Mouse (Mus musculus): ENCODE measurements around the gene Prg3.

Prg3 gene

GRCm38 (mm10) chr2:84987930-84988329, at the start of gene Prg3:
TSS of gene Prg3 (plus strand) at chr2:84988215.
- DNase-seq (ENCODE audit: low spot score in 2 of 2): peak; percentile 22 to 35

DNA sequence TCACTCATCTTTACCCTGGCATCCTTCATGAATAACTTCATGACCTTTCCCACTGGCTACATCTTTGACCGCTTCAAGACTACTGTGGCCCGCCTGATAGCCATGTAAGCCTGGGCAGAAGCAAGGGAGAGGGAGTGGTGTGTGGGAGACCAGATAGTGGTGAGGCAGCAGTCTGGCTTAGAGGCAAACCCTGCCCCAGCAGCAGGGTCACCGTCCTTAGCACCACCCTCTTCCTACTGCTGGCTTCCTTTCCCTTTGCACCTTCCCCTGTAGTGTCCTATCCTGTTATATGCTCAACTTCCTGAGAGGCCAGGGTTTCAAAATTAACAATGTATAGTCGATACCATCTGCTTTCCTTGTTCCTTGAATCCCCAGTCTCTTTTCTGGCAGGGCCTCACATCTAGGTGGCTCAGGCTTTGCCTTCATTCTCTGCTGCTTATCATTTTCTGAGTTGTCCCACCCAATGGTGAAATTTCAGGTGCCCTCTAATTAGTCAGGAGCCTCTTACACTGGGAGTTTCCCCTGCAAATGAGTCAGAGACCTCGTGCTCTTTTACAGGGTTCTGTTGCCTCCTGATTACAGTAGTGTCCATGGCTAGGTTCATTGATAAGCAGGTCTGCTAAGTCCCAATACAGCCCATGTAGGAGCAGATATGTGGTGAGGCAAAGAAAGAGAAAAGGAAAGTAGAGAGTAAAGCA, 49.6 kb upstream of the Prg3 start:
- peak; percentile 66 to 77 for DNase-seq (ENCODE audit: low spot score in 2 of 2)

DNA sequence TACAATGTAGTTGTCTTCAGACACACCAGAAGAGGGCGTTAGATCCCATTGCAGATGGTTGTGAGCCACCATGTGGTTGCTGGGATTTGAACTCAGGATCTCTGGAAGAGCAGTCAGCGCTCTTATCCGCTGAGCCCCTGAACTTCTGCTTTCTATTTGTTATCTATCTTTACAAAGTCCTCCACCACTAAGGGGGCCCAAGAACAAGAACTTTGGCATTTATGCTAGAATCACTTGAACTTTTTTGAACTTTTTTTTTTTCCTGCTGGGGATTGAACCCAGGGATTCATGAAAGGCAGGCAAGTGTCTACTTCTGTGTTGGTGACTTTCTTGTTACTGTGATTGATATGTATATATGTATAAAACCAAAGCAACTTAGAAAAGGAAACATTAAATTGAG, 48.7 kb upstream of the Prg3 start:
- DNase-seq (ENCODE audit: low spot score in 2 of 2): no peak

DNA sequence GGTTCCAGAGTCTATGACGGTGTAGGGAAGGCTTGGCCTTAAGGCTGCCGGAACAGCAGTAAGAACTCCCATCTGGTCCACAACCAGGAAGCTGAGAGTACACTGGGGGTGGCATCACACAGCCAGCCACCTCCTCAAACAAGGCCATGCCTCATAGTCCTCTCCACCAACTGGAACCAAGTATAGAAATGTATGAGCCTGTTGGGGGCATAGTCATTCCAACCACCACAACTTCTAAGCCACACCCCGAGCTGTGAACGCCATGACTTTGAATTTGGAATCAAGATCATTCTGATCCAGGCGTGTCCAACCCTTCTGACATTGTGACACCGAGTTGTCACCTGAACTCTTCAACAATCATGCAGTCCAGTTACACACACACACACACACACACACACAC, 48.3 kb upstream of the Prg3 start:
- no peak for DNase-seq (ENCODE audit: low spot score in 2 of 2)

GRCm38 (mm10) chr2:84941332-84941731, 46.7 kb upstream of the Prg3 start:
- DNase-seq (ENCODE audit: low spot score in 2 of 2): no peak

GRCm38 (mm10) chr2:84941795-84942194, 46.2 kb upstream of the Prg3 start:
- no peak for DNase-seq (ENCODE audit: low spot score in 2 of 2)

DNA sequence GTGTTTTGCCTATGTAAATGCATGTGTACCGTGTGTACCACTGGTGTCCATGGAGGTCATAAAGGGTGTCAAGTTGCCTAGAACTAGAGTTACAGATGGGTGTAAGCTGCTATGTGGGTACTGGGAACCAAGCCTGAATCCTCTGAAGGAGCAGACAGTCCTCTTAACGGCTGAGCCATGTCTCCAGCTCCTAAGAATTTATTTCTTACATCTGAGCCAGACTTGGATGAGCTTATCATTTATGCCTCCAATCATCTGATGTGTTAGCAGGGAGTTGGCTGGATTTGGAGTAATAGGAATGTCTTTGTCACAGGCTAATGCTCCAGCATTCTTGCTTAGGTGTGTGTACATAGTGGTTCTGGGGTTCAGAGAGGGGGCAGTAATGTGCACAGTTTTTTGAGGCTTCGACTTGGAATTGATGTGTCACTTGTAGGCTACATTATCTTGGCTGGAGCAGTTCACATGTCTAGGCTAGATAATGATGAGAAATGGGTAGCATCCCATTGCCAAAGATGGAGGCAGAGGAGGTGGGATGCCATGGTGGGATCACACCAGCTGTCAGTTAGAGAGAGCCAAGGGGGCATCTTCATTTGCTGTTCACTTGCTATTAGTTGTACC, 40.8 kb upstream of the Prg3 start:
- no peak for DNase-seq (ENCODE audit: low spot score in 2 of 2)

DNA sequence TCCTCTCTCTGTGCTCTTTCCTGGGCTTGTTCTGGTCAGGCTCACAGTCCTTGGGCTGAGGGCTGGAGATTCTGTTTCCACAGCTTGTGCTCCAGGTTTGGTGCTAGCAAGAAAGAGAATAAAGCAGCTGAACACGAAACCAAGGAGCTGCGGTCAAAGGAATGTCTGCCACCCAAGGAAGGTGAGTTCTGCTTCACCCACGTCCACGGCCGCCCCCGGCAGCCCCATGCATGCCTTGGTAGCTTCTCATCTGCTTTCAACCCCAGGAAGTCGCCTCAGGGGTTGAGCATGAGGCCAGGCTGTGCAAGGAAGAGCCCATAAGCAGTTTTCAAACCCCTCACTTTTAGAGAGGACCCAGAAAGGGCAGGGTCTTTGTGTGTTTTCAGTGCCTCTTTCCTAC, 39.8 kb upstream of the Prg3 start:
- no peak for DNase-seq (ENCODE audit: low spot score in 2 of 2)

GRCm38 (mm10) chr2:84948721-84949120, 39.3 kb upstream of the Prg3 start:
- no peak for DNase-seq (ENCODE audit: low spot score in 2 of 2)

GRCm38 (mm10) chr2:84951027-84951426, 37.0 kb upstream of the Prg3 start:
- DNase-seq (ENCODE audit: low spot score in 2 of 2): no peak

GRCm38 (mm10) chr2:84952251-84952650, 35.8 kb upstream of the Prg3 start:
- no peak for DNase-seq (ENCODE audit: low spot score in 2 of 2)

DNA sequence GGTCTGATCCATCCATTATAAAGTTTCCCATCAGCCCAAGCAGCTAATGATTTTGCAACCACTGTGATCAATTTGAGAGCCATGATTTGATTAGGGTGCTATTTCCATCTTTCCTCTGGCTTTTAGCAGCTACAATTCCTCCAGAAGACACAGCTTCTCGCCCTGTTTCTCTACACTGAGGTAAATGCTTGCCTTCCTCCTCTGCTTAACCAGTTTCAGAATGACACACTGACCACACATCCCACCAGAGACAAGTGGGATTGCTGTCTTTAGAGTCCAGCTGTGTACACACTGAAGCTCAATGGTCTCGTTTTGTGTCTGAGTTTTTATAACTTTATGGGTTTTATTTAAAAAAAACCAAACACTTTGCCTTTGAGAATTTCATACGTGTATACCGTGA, 35.3 kb upstream of the Prg3 start:
- DNase-seq (ENCODE audit: low spot score in 2 of 2): no peak

- DNase-seq (ENCODE audit: low spot score in 2 of 2): no peak
Measured at GRCm38 (mm10) chr2:84955435-84955834, 32.6 kb upstream of the Prg3 start.

DNA sequence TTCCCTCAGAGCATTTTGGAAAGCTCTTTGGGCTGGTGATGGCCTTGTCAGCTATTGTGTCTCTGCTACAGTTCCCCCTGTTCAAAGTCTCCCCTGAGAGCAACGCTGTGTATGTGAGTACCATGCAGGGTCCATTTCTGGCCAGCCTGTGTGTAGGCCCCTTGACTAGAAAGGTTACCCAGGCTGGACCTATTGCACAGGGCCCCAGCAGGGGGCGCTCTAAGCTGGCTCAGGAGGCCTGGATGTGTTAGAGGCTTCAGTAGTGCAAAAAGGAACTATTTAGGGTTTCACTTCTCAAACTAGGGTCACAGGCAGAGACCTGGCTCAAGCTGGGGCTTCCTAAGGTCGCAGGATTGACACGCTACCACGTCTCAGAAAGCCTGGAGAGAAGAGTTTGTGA, 31.7 kb upstream of the Prg3 start:
- DNase-seq (ENCODE audit: low spot score in 2 of 2): peak; percentile 80 to 83

DNA sequence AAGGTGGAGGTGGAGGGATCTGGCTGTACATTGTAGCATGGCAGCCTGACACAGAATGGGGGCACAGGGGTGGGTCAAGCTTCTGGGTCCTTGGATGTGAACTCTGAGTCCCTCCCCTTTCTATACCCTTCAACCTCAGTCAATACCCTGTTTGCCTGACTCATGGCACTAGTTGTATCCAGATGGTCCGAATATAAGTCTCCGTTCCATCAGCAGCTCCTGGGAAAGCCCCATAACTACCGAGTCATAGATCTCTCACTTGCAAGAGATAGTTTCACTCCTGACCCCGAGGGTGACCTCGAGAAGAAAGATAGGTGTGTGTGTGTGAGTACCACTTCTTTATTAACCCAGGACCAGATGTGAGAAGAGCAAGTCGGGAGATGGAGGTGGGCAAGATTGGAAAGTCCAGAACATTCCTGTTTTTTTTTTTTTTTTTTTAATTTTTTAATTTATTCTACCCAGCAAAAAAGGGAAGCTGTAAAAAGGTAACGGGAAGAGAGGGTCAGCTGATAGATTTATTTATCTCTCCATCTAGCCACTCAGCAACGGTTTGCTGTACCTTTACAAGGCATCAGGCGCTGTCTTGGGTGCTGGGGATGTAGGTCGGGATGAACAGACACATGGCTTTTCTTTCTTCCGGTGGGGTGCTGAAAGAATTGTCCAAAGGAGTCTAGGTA, 29.3 kb upstream of the Prg3 start:
- DNase-seq (ENCODE audit: low spot score in 2 of 2): no peak

DNA sequence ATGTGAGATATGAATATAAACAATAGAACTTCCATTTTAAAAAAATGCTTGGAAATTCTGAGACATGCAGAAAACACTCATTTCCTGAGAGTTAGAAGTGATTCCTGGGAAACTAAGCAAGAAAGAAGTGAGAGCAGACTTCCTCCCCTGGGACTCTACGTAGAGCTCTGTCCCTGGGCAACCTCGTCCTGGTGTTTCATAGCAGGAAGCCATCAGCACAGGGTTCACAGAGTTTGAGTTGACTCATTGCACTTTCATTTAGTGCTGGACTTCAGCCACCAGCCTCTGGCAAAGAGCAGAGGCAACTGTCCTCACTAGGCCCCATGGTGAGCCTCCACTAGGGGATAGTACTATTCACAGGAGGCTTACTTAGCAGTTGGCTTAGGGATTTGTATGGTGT, 26.7 kb upstream of the Prg3 start:
- DNase-seq (ENCODE audit: low spot score in 2 of 2): peak in 1 of 2 experiments; percentile 27

- DNase-seq (ENCODE audit: low spot score in 2 of 2): no peak
Measured at GRCm38 (mm10) chr2:84961901-84962300, 26.1 kb upstream of the Prg3 start.

GRCm38 (mm10) chr2:84962906-84963507, 25.0 kb upstream of the Prg3 start:
- no peak for DNase-seq (ENCODE audit: low spot score in 2 of 2)

DNA sequence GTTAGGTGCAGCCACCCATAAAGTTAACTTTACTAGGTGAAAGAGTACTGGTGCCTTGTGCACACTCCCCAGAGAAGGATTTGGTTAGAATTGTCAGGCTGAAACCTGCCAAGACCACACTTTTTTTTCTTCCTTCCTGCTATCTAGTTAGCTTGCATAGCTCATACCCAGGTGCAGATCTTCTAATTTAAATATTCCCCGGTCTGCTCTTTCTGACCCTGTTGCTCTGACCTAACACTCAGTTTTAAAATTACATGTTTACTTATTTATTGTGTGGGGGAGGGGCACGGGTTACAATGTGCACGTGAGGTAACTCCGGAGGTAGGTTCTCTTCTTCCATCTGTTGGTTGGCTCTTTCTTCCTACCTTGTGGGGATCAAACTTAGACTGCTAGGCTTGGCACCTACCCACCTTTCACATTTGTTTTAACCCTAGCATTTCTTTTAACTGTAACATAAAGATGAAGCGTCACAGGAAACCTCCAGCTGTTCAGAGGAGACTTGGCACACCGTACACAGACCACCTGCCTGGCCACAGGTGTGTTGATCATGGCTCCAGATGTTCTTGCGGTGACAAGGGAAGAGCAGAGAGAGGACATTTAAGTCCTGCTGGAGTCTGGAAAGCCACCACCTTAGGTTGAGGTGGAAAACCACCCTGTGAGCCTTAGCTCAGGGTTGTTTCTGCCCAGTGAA, 23.8 kb upstream of the Prg3 start:
- peak; percentile 65 to 73 for DNase-seq (ENCODE audit: low spot score in 2 of 2)

DNA sequence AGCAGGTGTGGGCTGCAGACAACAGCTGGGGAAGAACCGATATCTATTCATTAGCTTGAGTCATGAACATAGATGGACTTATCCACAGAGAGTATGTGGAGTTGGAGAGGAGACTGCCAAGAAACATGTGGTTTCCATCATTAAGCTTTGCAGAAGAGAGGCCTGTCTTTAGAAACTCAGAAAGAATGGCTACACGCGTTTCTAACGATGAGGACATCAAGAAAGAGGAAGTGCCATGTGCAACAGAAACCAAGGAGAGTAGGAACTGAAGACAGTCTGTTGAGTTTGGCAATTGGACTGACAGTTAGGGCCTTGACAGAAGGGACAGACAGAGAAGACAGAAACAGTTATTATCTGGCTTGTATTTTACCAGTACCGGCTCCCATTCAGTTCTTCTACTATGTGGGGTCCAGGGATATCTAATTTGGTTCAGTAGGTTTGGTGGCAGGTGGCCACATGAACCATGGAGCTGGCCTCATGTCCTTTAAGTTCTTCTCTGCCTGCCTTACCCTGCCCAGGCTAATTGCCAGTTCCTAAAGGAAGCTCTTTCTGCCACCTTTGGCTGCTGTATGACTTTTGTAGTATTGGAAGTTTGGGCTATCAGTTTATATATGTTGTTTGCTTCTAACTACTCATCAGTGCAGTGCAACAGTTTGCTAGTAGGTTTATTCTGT, 20.6 kb upstream of the Prg3 start:
- DNase-seq (ENCODE audit: low spot score in 2 of 2): peak; percentile 42 to 56

DNA sequence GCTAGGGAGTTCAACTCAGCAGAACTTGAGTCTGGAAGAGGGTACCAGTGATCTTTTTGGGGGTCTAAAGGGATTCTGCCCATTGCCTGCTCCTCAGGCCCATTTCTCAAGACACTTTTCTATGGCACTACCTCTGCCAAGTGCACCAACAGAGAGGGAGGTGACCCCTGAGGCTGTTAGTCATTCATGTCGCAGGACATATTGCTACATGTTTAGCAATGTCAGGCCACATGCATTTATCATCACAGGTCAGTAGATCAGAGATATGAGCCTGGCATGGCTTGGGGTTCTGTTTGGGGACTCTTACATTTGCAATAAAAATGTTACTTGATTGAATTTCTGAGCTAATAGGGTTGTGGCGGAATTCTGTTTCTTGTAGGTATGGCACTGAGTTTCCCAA, 12.4 kb upstream of the Prg3 start:
- no peak for DNase-seq (ENCODE audit: low spot score in 2 of 2)

DNA sequence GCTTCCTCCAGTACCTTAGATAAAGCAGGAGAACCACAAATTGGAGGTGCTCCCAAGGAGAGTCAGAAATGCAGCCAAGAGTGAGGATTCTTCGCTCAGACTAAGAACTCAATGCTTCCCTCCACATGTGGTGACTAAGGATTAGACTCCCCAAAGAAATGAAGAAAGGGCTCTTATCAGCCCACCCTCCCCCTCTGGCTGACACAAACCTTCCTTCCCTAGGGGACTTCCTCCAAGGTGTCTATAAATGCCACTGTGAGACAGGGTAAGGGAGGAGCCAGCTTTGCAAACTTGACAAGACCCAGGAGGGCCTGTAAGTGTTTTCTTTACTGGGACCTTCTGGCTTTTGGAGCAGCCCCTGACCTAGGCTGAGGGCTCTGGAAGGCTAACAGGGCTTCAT, 7.8 kb upstream of the Prg3 start, which contains the start of gene Prg2:
Gene Prg2 (plus strand): TSS at position 274 of the 400 bp plus-strand sequence.
- no peak for DNase-seq (ENCODE audit: low spot score in 2 of 2)

All from spleen, postnatal 36 days (tissue).